Mouse (Mus musculus): ENCODE measurements around the gene Foxp2. TPM values are rescaled to one million over a fixed set of nuclear protein-coding genes. Genes with fewer than 3 reads are reported as not detected.

Foxp2 gene
- polyA plus RNA-seq, 1 experiment from 2014 or later, result 85.7 TPM

DNA sequence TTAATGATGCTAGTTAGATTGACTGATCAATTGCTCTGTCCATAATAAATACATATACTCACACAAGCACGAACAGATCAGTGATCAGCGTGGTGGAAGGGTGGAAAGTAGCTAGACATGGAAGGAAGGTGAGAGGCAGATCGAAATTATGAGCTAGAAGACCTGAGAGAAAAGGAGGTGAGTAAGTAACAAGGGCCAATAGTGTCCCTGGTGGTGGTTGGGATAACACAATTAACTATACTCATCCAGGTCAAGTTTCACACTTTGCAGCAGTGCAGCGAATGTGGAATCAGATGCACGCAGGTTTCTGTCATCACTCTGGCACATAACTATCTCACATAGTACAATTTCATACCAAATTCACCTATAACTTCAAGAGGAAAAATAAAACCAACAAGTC is 291.7 kb downstream of the Foxp2 start:
- DNase-seq (no peak), ATAC-seq (ENCODE audit: insufficient read depth) (no peak)
- H3K4me1 ChIP-seq (ENCODE audit: insufficient read depth), result no peaks in the 10 kb centered on the region
- no peaks in the 10 kb centered on the region for H3K27me3 ChIP-seq (ENCODE audit: insufficient read depth, low read length)
- 66% methylated on average over 5 of the region's 5 CpGs for WGBS
- peak; percentile 18; the same call in 1 of the 2 replicates for TF ChIP-seq CTCF (IDR thresholded peaks at IDR 0.05; ENCODE audit: low read depth)
- H3K4me3 ChIP-seq (ENCODE audit: low read depth, low read length), result no peak overlapping the region
- H3K27ac ChIP-seq (ENCODE audit: low read depth), result no peak overlapping the region
- no peak overlapping the region for H3K4me2 ChIP-seq
- no peak overlapping the region for H3K9ac ChIP-seq
- no peaks in the 10 kb centered on the region for H3K36me3 ChIP-seq (ENCODE audit: insufficient read depth)
- H3K9me3 ChIP-seq (ENCODE audit: low read depth, low read length), result no peaks in the 10 kb centered on the region

DNA sequence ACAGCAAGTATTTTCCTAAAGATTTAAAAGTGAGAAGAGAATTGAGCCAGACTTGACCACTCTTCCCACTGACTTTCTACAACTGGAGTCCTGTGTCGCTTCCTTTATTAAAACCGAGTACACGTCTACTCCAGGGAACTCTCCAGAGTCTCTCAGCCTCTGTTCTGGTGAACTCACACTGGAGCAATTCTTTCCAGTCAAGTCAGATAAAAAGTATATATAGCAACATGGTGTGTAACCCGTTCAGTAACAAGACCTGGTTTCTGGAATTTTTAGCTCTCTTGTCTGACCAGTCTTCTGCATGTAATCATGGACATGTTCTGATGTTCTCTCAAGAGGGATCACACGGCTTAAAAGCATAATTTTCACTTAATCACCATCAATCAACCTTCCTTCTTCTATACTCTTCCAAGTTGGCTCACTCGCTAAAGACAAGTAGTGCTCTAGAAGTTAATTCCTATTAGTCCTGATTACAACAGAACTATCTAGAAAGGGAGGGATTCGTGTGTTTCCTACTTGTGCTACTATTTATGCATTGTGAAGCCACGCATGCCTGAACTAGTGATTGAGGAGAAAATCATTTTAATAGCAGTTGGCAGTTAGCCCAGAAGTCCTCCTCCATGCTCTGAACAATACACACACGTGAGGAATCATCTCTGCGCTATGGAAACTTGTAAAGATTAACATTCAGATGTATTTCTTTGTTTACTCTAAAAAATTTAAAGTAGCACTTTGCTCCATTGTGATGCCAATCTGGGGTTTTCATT is 341.2 kb downstream of the Foxp2 start:
- no peaks in the 10 kb centered on the region for H3K4me1 ChIP-seq (ENCODE audit: insufficient read depth)
- H3K9me3 ChIP-seq (ENCODE audit: low read depth, low read length), result no peaks in the 10 kb centered on the region
- no peak overlapping the region for H3K27ac ChIP-seq (ENCODE audit: low read depth)
- 55% methylated on average over 10 of the region's 10 CpGs for WGBS
- ATAC-seq (ENCODE audit: insufficient read depth) (no peak; the same call in 1 of the 2 replicates), DNase-seq (peak; percentile 73)
- no peak overlapping the region for H3K4me3 ChIP-seq (ENCODE audit: low read depth, low read length)
- no peaks in the 10 kb centered on the region for H3K27me3 ChIP-seq (ENCODE audit: insufficient read depth, low read length)
- no peak overlapping the region for H3K9ac ChIP-seq
- H3K4me2 ChIP-seq, result no peak overlapping the region
- TF ChIP-seq CTCF (IDR thresholded peaks at IDR 0.05; ENCODE audit: low read depth), result no peak
- no peaks in the 10 kb centered on the region for H3K36me3 ChIP-seq (ENCODE audit: insufficient read depth)

GRCm38 (mm10) chr6:15257393-15257792 is 356.2 kb downstream of the Foxp2 start:
- H3K9me3 ChIP-seq (ENCODE audit: low read depth, low read length), result no peaks in the 10 kb centered on the region
- TF ChIP-seq CTCF (IDR thresholded peaks at IDR 0.05; ENCODE audit: low read depth), result no peak
- peak overlapping the region; percentile 50 for H3K4me2 ChIP-seq
- H3K9ac ChIP-seq, result no peak overlapping the region
- no peaks in the 10 kb centered on the region for H3K4me1 ChIP-seq (ENCODE audit: insufficient read depth)
- peak; percentile 70 for DNase-seq
- no peaks in the 10 kb centered on the region for H3K36me3 ChIP-seq (ENCODE audit: insufficient read depth)
- H3K4me3 ChIP-seq (ENCODE audit: low read depth, low read length), result no peak overlapping the region
- H3K27ac ChIP-seq (ENCODE audit: low read depth), result no peak overlapping the region
- 4% methylated on average over 7 of the region's 7 CpGs for WGBS
- H3K27me3 ChIP-seq (ENCODE audit: insufficient read depth, low read length), result no peaks in the 10 kb centered on the region
- peak; percentile 56; the same call in 1 of the 2 replicates for ATAC-seq (ENCODE audit: insufficient read depth)

- Histone ChIP-seq H3K9ac (no peak overlapping the region), H3K27me3 (ENCODE audit: insufficient read depth, low read length) (no peaks in the 10 kb centered on the region), H3K27ac (ENCODE audit: low read depth) (no peak overlapping the region), H3K9me3 (ENCODE audit: low read depth, low read length) (no peaks in the 10 kb centered on the region), H3K4me1 (ENCODE audit: insufficient read depth) (no peaks in the 10 kb centered on the region), H3K4me3 (ENCODE audit: low read depth, low read length) (no peak overlapping the region), H3K4me2 (peak overlapping the region; percentile 50), H3K36me3 (ENCODE audit: insufficient read depth) (no peaks in the 10 kb centered on the region)
- WGBS, result 25% methylated on average over 6 of the region's 6 CpGs
- ATAC-seq (ENCODE audit: insufficient read depth) (no peak), DNase-seq (no peak)
- TF ChIP-seq CTCF (IDR thresholded peaks at IDR 0.05; ENCODE audit: low read depth), result no peak
Measured at GRCm38 (mm10) chr6:15257893-15258292, 356.7 kb downstream of the Foxp2 start.

GRCm38 (mm10) chr6:15268136-15268535 is 367.0 kb downstream of the Foxp2 start:
- no peaks in the 10 kb centered on the region for H3K36me3 ChIP-seq (ENCODE audit: insufficient read depth)
- DNase-seq, result no peak
- no peaks in the 10 kb centered on the region for H3K4me1 ChIP-seq (ENCODE audit: insufficient read depth)
- 69% methylated on average over 2 of the region's 2 CpGs for WGBS
- H3K9ac ChIP-seq, result no peak overlapping the region
- H3K27ac ChIP-seq (ENCODE audit: low read depth), result no peak overlapping the region
- no peak for TF ChIP-seq CTCF (IDR thresholded peaks at IDR 0.05; ENCODE audit: low read depth)
- ATAC-seq (ENCODE audit: insufficient read depth), result no peak
- no peaks in the 10 kb centered on the region for H3K27me3 ChIP-seq (ENCODE audit: insufficient read depth, low read length)
- H3K4me2 ChIP-seq, result no peak overlapping the region
- H3K9me3 ChIP-seq (ENCODE audit: low read depth, low read length), result no peaks in the 10 kb centered on the region
- H3K4me3 ChIP-seq (ENCODE audit: low read depth, low read length), result no peak overlapping the region

GRCm38 (mm10) chr6:15285213-15285612 is 384.1 kb downstream of the Foxp2 start:
- no peaks in the 10 kb centered on the region for H3K4me1 ChIP-seq (ENCODE audit: insufficient read depth)
- no peak for TF ChIP-seq CTCF (IDR thresholded peaks at IDR 0.05; ENCODE audit: low read depth)
- H3K9me3 ChIP-seq (ENCODE audit: low read depth, low read length), result no peaks in the 10 kb centered on the region
- H3K27me3 ChIP-seq (ENCODE audit: insufficient read depth, low read length), result no peaks in the 10 kb centered on the region
- no peak overlapping the region for H3K27ac ChIP-seq (ENCODE audit: low read depth)
- DNase-seq, result no peak
- H3K36me3 ChIP-seq (ENCODE audit: insufficient read depth), result no peaks in the 10 kb centered on the region
- H3K4me2 ChIP-seq, result no peak overlapping the region
- H3K4me3 ChIP-seq (ENCODE audit: low read depth, low read length), result no peak overlapping the region
- no peak overlapping the region for H3K9ac ChIP-seq
- 35% methylated on average over 3 of the region's 3 CpGs for WGBS
- ATAC-seq (ENCODE audit: insufficient read depth), result no peak

- DNase-seq, result no peak
- 70% methylated on average over 5 of the region's 5 CpGs for WGBS
Measured at GRCm38 (mm10) chr6:15294081-15294480, 392.9 kb downstream of the Foxp2 start.

More at GRCm38 (mm10) chr6:15294081-15294480, 392.9 kb downstream of the Foxp2 start:
- no peak for ATAC-seq (ENCODE audit: insufficient read depth)
- Histone ChIP-seq H3K27me3 (ENCODE audit: insufficient read depth, low read length) (no peaks in the 10 kb centered on the region), H3K4me2 (no peak overlapping the region), H3K9me3 (ENCODE audit: low read depth, low read length) (no peaks in the 10 kb centered on the region), H3K4me1 (ENCODE audit: insufficient read depth) (no peaks in the 10 kb centered on the region), H3K9ac (no peak overlapping the region), H3K36me3 (ENCODE audit: insufficient read depth) (no peaks in the 10 kb centered on the region), H3K4me3 (ENCODE audit: low read depth, low read length) (no peak overlapping the region), H3K27ac (ENCODE audit: low read depth) (no peak overlapping the region)
- TF ChIP-seq CTCF (IDR thresholded peaks at IDR 0.05; ENCODE audit: low read depth), result no peak
